Mouse (Mus musculus) stomach, postnatal 0 days (tissue): Measurements from ENCODE around the gene Fam19a2.

Experiments
- CTCF ChIP-seq: IDR thresholded peaks from 2 replicates; pipeline ENCODE4 v1.5.1; 2016; ENCODE audit warnings: antibody characterized with exemption, low read depth, mild to moderate bottlenecking, moderate library complexity
- EP300 ChIP-seq: optimal IDR thresholded peaks from 2 replicates; pipeline ENCODE3; 2016; ENCODE audit warnings: antibody characterized with exemption

DNA sequence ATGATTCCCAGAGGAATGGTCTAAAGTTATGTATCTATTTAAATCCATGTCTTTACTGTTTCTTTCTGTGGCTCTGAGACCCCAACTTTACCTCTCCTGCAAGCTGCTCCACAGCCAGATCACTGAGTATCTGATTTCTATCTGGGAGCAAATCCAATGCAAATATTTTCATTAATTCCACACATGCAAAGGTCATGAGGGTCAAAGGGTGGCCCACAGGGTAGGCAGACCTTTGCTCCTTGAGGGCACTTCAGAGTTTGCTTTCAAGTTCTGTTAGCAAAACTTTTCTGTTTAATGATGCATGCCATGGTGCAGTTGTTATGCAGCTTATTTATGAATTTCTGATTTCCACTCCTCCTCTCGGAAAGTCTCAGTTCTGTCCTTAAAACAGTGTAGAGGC lies 303.9 kb downstream of the Fam19a2 start:
- TF ChIP-seq CTCF (no peak), EP300 (no peak)
